20 mouse cellular contexts compared by ENCODE assay signal in genomic region chr5:115613332-115613731, GRCm38 (mm10).
"Had no signal": no experiment of that assay in that cellular context is flagged by ENCODE, and none has a peak within 500 bp of the region (broad histone marks: within the 10 kb centered on the region; RNA-seq: fewer than 3 reads in every experiment).

No protein-coding gene starts in this region.

- DNase-seq: gastrocnemius, postnatal 14 days; heart, adult 18-20 months; heart, postnatal 10 days; heart, postnatal 4 days; kidney, adult 18-20 months; kidney, adult 8-10 months; kidney, postnatal 10 days; kidney, postnatal 36 days; layer of hippocampus, adult 9-11 months; layer of hippocampus, postnatal 36 days; left cerebral cortex, postnatal 4 days had no signal

- H3K4me3 ChIP-seq: heart, embryonic 10.5 days; heart, embryonic 12.5 days; hindbrain, embryonic 10.5 days; hindbrain, embryonic 12.5 days; intestine, embryonic 15.5 days; limb, embryonic 13.5 days; limb, embryonic 15.5 days; liver, embryonic 12.5 days had no signal

- H3K27ac ChIP-seq: heart, embryonic 10.5 days; hindbrain, embryonic 10.5 days; hindbrain, embryonic 12.5 days; hindbrain, embryonic 14.5 days; intestine, embryonic 15.5 days; limb, embryonic 13.5 days; limb, embryonic 15.5 days; liver, embryonic 12.5 days had no signal
